Mouse (Mus musculus) G1E-ER4 (cell line): ENCODE results near the gene Xpnpep2. TPM values are rescaled to one million over a fixed set of nuclear protein-coding genes. Genes with fewer than 3 reads are reported as not detected.

ENCODE experiments used
- GATA1 ChIP-seq: IDR thresholded peaks from one replicate; pipeline ENCODE4 v1.8.0; 2012; ENCODE audit warnings: low read length, inconsistent platforms
- polyA plus RNA-seq: library from polyadenylated mRNA; stranded (reverse); fragments of >175 nt; gene quantifications from 2 replicates; pipeline ENCODE4 v1.2.3, GENCODE M21; 2012

The Xpnpep2 gene
- polyA plus RNA-seq, 1 experiment: 0.19 TPM

- peak; percentile 25 for TF ChIP-seq GATA1
These were observed 33.0 kb downstream of the Xpnpep2 start for GRCm38 (mm10) chrX:48141481-48141880.

- no peak for TF ChIP-seq GATA1
These were observed 35.1 kb downstream of the Xpnpep2 start for GRCm38 (mm10) chrX:48143415-48144335.

GRCm38 (mm10) chrX:48146262-48146661 is 37.7 kb downstream of the Xpnpep2 start, which contains the start of gene Sash3:
TSS of gene Sash3 (plus strand) at chrX:48146436.
- TF ChIP-seq GATA1: no peak

GRCm38 (mm10) chrX:48147226-48147625 is 38.7 kb downstream of the Xpnpep2 start:
- TF ChIP-seq GATA1: no peak

GRCm38 (mm10) chrX:48147741-48148186 is 39.2 kb downstream of the Xpnpep2 start:
- TF ChIP-seq GATA1: no peak

- TF ChIP-seq GATA1: no peak
These were observed 43.6 kb downstream of the Xpnpep2 start for GRCm38 (mm10) chrX:48152106-48152505.

GRCm38 (mm10) chrX:48153414-48153813 is 44.9 kb downstream of the Xpnpep2 start:
- TF ChIP-seq GATA1: peak; percentile 77

- TF ChIP-seq GATA1: no peak
These were observed 45.4 kb downstream of the Xpnpep2 start for GRCm38 (mm10) chrX:48153949-48154348.

- no peak for TF ChIP-seq GATA1
These were observed 47.0 kb downstream of the Xpnpep2 start for GRCm38 (mm10) chrX:48155489-48155888.

- no peak for TF ChIP-seq GATA1
These were observed 48.9 kb downstream of the Xpnpep2 start for GRCm38 (mm10) chrX:48157396-48157795.

- TF ChIP-seq GATA1: no peak
These were observed 49.8 kb downstream of the Xpnpep2 start for GRCm38 (mm10) chrX:48158229-48158919.

- TF ChIP-seq GATA1: no peak
These were observed 61.4 kb downstream of the Xpnpep2 start for GRCm38 (mm10) chrX:48169892-48170291.

- TF ChIP-seq GATA1: no peak
These were observed 61.8 kb downstream of the Xpnpep2 start for GRCm38 (mm10) chrX:48170368-48170767.

GRCm38 (mm10) chrX:48181844-48182243 is 73.3 kb downstream of the Xpnpep2 start:
- no peak for TF ChIP-seq GATA1

- no peak for TF ChIP-seq GATA1
These were observed 76.2 kb downstream of the Xpnpep2 start for GRCm38 (mm10) chrX:48184703-48185102.

Other genes starting within 250 kb of the Xpnpep2 start
- gene Smarca1, start 215.8 kb upstream of the Xpnpep2 start, polyA plus RNA-seq: not detected in 2 replicates
- gene Ocrl, start 196.3 kb upstream of the Xpnpep2 start, polyA plus RNA-seq: not detected in 2 replicates
- 0.02 TPM in 1 of 2 replicates, not detected in the other for gene Apln, start 73.9 kb upstream of the Xpnpep2 start, polyA plus RNA-seq
- 0.58 and 0.84 TPM in 2 replicates for gene Sash3, start 37.7 kb downstream of the Xpnpep2 start, polyA plus RNA-seq
- 12.0 TPM in 2 replicates for gene Zdhhc9, start 100.2 kb downstream of the Xpnpep2 start, polyA plus RNA-seq
- 6.7 and 13.4 TPM in 2 replicates for gene Utp14a, start 148.1 kb downstream of the Xpnpep2 start, polyA plus RNA-seq
- 1.5 and 2.1 TPM in 2 replicates for gene Bcorl1, start 232.6 kb downstream of the Xpnpep2 start, polyA plus RNA-seq